Mouse (Mus musculus): ENCODE measurements around the gene Timm9.
"Not testable (repeated sequence)": the region's sequence is repeated elsewhere in the genome, so short reads cannot be mapped to it uniquely, and the experiment has no call there.

Gene Timm9

DNA sequence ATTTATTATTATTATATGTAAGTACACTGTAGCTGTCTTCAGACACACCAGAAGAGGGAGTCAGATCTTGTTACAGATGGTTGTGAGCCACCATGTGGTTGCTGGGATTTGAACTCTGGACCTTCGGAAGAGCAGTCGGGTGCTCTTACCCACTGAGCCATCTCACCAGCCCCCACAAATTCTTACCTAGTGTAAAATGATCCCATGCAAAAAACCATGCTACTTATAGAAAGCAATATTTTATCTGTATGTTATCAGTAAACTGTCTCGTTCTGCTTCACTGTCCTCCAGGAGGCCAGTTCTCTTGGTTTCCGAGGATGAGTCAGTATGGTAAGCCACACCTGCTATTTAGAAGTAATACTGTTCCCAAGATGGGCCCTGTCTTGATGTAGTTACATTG is 32.2 kb downstream of the Timm9 start:
- DNase-seq: not testable (repeated sequence)

DNA sequence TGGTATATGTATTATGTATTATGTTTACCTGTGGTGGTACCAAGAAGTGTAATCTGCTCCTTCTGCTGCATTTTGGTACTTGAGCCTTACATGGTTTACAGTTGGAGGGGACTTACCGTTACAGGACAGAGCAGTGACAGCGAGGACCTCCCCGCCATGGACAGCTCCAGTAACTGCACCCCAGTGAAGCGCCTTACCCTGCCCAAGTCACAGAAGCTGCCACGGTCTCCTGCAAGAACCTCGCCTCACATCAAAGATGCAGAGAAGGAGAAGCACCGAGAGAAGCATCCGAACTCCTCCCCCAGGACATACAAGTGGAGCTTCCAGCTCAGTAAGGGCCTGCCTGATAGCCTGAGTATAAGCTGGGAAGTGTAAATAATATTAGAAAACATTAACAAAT is 50.2 kb downstream of the Timm9 start:
- DNase-seq: no peak

All from kidney, postnatal 36 days (tissue).